Mouse (Mus musculus): ENCODE data around the gene Rdh1. TPM values are rescaled to one million over a fixed set of nuclear protein-coding genes. Genes with fewer than 3 reads are reported as not detected.
A peak's percentile ranks its signal among the peaks of the same experiment; 100 is the strongest.

The Rdh1 gene
- polyA plus RNA-seq, 1 experiment from 2014 or later, result not detected

- DNase-seq (ENCODE audit: low spot score) (no peak), ATAC-seq (replicated peaks; ENCODE audit: insufficient number of reproducible peaks, low FRiP score, low TSS enrichment, low read depth) (no peak)
- WGBS, result 60% methylated on average over 11 of the region's 11 CpGs
- Histone ChIP-seq H3K4me1 (ENCODE audit: control insufficient read depth, insufficient read depth, low read length) (no peaks in the 10 kb centered on the region), H3K4me2 (ENCODE audit: low read depth, low read length) (no peak overlapping the region), H3K9me3 (replicated peaks; ENCODE audit: control insufficient read depth, low read length) (no peaks in the 10 kb centered on the region), H3K9ac (replicated peaks; ENCODE audit: low read length) (no peak overlapping the region), H3K4me3 (ENCODE audit: low read depth, low read length) (no peak overlapping the region), H3K27ac (replicated peaks; ENCODE audit: low read depth, low read length) (no peak overlapping the region), H3K27me3 (ENCODE audit: control insufficient read depth, insufficient read depth, low read length) (no peaks in the 10 kb centered on the region), H3K36me3 (replicated peaks; ENCODE audit: control insufficient read depth, insufficient read depth, low read depth, low read length) (no peaks in the 10 kb centered on the region)
These were observed 29.1 kb upstream of the Rdh1 start for GRCm38 (mm10) chr10:127730285-127730932.

GRCm38 (mm10) chr10:127730933-127731310, 28.6 kb upstream of the Rdh1 start:
- Histone ChIP-seq H3K9me3 (replicated peaks; ENCODE audit: control insufficient read depth, low read length) (no peaks in the 10 kb centered on the region), H3K9ac (replicated peaks; ENCODE audit: low read length) (no peak overlapping the region), H3K27ac (replicated peaks; ENCODE audit: low read depth, low read length) (no peak overlapping the region), H3K4me2 (ENCODE audit: low read depth, low read length) (no peak overlapping the region), H3K4me1 (ENCODE audit: control insufficient read depth, insufficient read depth, low read length) (no peaks in the 10 kb centered on the region), H3K27me3 (ENCODE audit: control insufficient read depth, insufficient read depth, low read length) (no peaks in the 10 kb centered on the region), H3K4me3 (ENCODE audit: low read depth, low read length) (no peak overlapping the region), H3K36me3 (replicated peaks; ENCODE audit: control insufficient read depth, insufficient read depth, low read depth, low read length) (no peaks in the 10 kb centered on the region)
- WGBS, result 32% methylated on average over 9 of the region's 9 CpGs
- DNase-seq (ENCODE audit: low spot score) (no peak), ATAC-seq (replicated peaks; ENCODE audit: insufficient number of reproducible peaks, low FRiP score, low TSS enrichment, low read depth) (no peak)

- no peak overlapping the region for H3K9ac ChIP-seq (replicated peaks; ENCODE audit: low read length)
- H3K4me3 ChIP-seq (ENCODE audit: low read depth, low read length), result no peak overlapping the region
- DNase-seq (ENCODE audit: low spot score) (no peak), ATAC-seq (replicated peaks; ENCODE audit: insufficient number of reproducible peaks, low FRiP score, low TSS enrichment, low read depth) (no peak)
- no peak overlapping the region for H3K4me2 ChIP-seq (ENCODE audit: low read depth, low read length)
- H3K36me3 ChIP-seq (replicated peaks; ENCODE audit: control insufficient read depth, insufficient read depth, low read depth, low read length), result no peaks in the 10 kb centered on the region
- H3K9me3 ChIP-seq (replicated peaks; ENCODE audit: control insufficient read depth, low read length), result no peaks in the 10 kb centered on the region
- H3K27me3 ChIP-seq (ENCODE audit: control insufficient read depth, insufficient read depth, low read length), result no peaks in the 10 kb centered on the region
- no peak overlapping the region for H3K27ac ChIP-seq (replicated peaks; ENCODE audit: low read depth, low read length)
- 40% methylated on average over 5 of the region's 5 CpGs for WGBS
- no peaks in the 10 kb centered on the region for H3K4me1 ChIP-seq (ENCODE audit: control insufficient read depth, insufficient read depth, low read length)
These were observed 28.1 kb upstream of the Rdh1 start for GRCm38 (mm10) chr10:127731397-127731796.

- DNase-seq (ENCODE audit: low spot score) (no peak), ATAC-seq (replicated peaks; ENCODE audit: insufficient number of reproducible peaks, low FRiP score, low TSS enrichment, low read depth) (no peak)
- no peaks in the 10 kb centered on the region for H3K27me3 ChIP-seq (ENCODE audit: control insufficient read depth, insufficient read depth, low read length)
- H3K27ac ChIP-seq (replicated peaks; ENCODE audit: low read depth, low read length), result no peak overlapping the region
- 55% methylated on average over 5 of the region's 5 CpGs for WGBS
- no peaks in the 10 kb centered on the region for H3K4me1 ChIP-seq (ENCODE audit: control insufficient read depth, insufficient read depth, low read length)
- H3K9me3 ChIP-seq (replicated peaks; ENCODE audit: control insufficient read depth, low read length), result no peaks in the 10 kb centered on the region
- H3K9ac ChIP-seq (replicated peaks; ENCODE audit: low read length), result no peak overlapping the region
- no peak overlapping the region for H3K4me3 ChIP-seq (ENCODE audit: low read depth, low read length)
- no peak overlapping the region for H3K4me2 ChIP-seq (ENCODE audit: low read depth, low read length)
- H3K36me3 ChIP-seq (replicated peaks; ENCODE audit: control insufficient read depth, insufficient read depth, low read depth, low read length), result no peaks in the 10 kb centered on the region
These were observed 25.1 kb upstream of the Rdh1 start for GRCm38 (mm10) chr10:127734434-127734833.

- Histone ChIP-seq H3K4me2 (ENCODE audit: low read depth, low read length) (no peak overlapping the region), H3K27me3 (ENCODE audit: control insufficient read depth, insufficient read depth, low read length) (no peaks in the 10 kb centered on the region), H3K36me3 (replicated peaks; ENCODE audit: control insufficient read depth, insufficient read depth, low read depth, low read length) (no peaks in the 10 kb centered on the region), H3K9ac (replicated peaks; ENCODE audit: low read length) (no peak overlapping the region), H3K27ac (replicated peaks; ENCODE audit: low read depth, low read length) (no peak overlapping the region), H3K9me3 (replicated peaks; ENCODE audit: control insufficient read depth, low read length) (no peaks in the 10 kb centered on the region), H3K4me3 (ENCODE audit: low read depth, low read length) (no peak overlapping the region), H3K4me1 (ENCODE audit: control insufficient read depth, insufficient read depth, low read length) (no peaks in the 10 kb centered on the region)
- WGBS, result 77% methylated on average over 2 of the region's 2 CpGs
- ATAC-seq (replicated peaks; ENCODE audit: insufficient number of reproducible peaks, low FRiP score, low TSS enrichment, low read depth), result no peak
- no peak for DNase-seq (ENCODE audit: low spot score)
These were observed 23.3 kb upstream of the Rdh1 start for GRCm38 (mm10) chr10:127736266-127736665.

GRCm38 (mm10) chr10:127736916-127737315, 22.6 kb upstream of the Rdh1 start:
- 72% methylated on average over 4 of the region's 4 CpGs for WGBS
- ATAC-seq (replicated peaks; ENCODE audit: insufficient number of reproducible peaks, low FRiP score, low TSS enrichment, low read depth) (no peak), DNase-seq (ENCODE audit: low spot score) (no peak)
- H3K27ac ChIP-seq (replicated peaks; ENCODE audit: low read depth, low read length), result no peak overlapping the region
- peaks cover 6% of the 10 kb centered on the region; the same call in 1 of the 2 replicates for H3K36me3 ChIP-seq (replicated peaks; ENCODE audit: control insufficient read depth, insufficient read depth, low read depth, low read length)
- H3K4me2 ChIP-seq (ENCODE audit: low read depth, low read length), result no peak overlapping the region
- H3K4me1 ChIP-seq (ENCODE audit: control insufficient read depth, insufficient read depth, low read length), result no peaks in the 10 kb centered on the region
- H3K9ac ChIP-seq (replicated peaks; ENCODE audit: low read length), result no peak overlapping the region
- H3K4me3 ChIP-seq (ENCODE audit: low read depth, low read length), result no peak overlapping the region
- H3K27me3 ChIP-seq (ENCODE audit: control insufficient read depth, insufficient read depth, low read length), result no peaks in the 10 kb centered on the region
- H3K9me3 ChIP-seq (replicated peaks; ENCODE audit: control insufficient read depth, low read length), result no peaks in the 10 kb centered on the region

GRCm38 (mm10) chr10:127737552-127737951, 22.0 kb upstream of the Rdh1 start:
- H3K4me2 ChIP-seq (ENCODE audit: low read depth, low read length), result no peak overlapping the region
- WGBS, result 28% methylated on average over 2 of the region's 2 CpGs
- H3K36me3 ChIP-seq (replicated peaks; ENCODE audit: control insufficient read depth, insufficient read depth, low read depth, low read length), result peaks cover 12% of the 10 kb centered on the region
- H3K9me3 ChIP-seq (replicated peaks; ENCODE audit: control insufficient read depth, low read length), result no peaks in the 10 kb centered on the region
- no peaks in the 10 kb centered on the region for H3K4me1 ChIP-seq (ENCODE audit: control insufficient read depth, insufficient read depth, low read length)
- DNase-seq (ENCODE audit: low spot score) (no peak), ATAC-seq (replicated peaks; ENCODE audit: insufficient number of reproducible peaks, low FRiP score, low TSS enrichment, low read depth) (no peak)
- no peaks in the 10 kb centered on the region for H3K27me3 ChIP-seq (ENCODE audit: control insufficient read depth, insufficient read depth, low read length)
- H3K27ac ChIP-seq (replicated peaks; ENCODE audit: low read depth, low read length), result no peak overlapping the region
- H3K9ac ChIP-seq (replicated peaks; ENCODE audit: low read length), result no peak overlapping the region
- H3K4me3 ChIP-seq (ENCODE audit: low read depth, low read length), result no peak overlapping the region

GRCm38 (mm10) chr10:127738151-127738882, 21.2 kb upstream of the Rdh1 start:
- no peaks in the 10 kb centered on the region for H3K4me1 ChIP-seq (ENCODE audit: control insufficient read depth, insufficient read depth, low read length)
- H3K36me3 ChIP-seq (replicated peaks; ENCODE audit: control insufficient read depth, insufficient read depth, low read depth, low read length), result peaks cover 20% of the 10 kb centered on the region
- no peak overlapping the region for H3K9ac ChIP-seq (replicated peaks; ENCODE audit: low read length)
- no peak overlapping the region for H3K27ac ChIP-seq (replicated peaks; ENCODE audit: low read depth, low read length)
- ATAC-seq (replicated peaks; ENCODE audit: insufficient number of reproducible peaks, low FRiP score, low TSS enrichment, low read depth) (no peak), DNase-seq (ENCODE audit: low spot score) (peak; percentile 62)
- no peaks in the 10 kb centered on the region for H3K27me3 ChIP-seq (ENCODE audit: control insufficient read depth, insufficient read depth, low read length)
- H3K4me3 ChIP-seq (ENCODE audit: low read depth, low read length), result no peak overlapping the region
- H3K9me3 ChIP-seq (replicated peaks; ENCODE audit: control insufficient read depth, low read length), result no peaks in the 10 kb centered on the region
- H3K4me2 ChIP-seq (ENCODE audit: low read depth, low read length), result no peak overlapping the region
- WGBS, result 50% methylated on average over 13 of the region's 13 CpGs

Measured in embryonic facial prominence, embryonic 11.5 days (tissue).